Mouse (Mus musculus) ES-Bruce4 (cell line): ENCODE data around the gene Gm10134. TPM values are rescaled to one million over a fixed set of nuclear protein-coding genes. Genes with fewer than 3 reads are reported as not detected.

Experiments used
- H3K27ac ChIP-seq: 2 replicates; pipeline ENCODE4 v1.5.1; 2012; ENCODE audit warnings: low read length, inconsistent platforms; ENCODE audit not compliant: insufficient read depth
- H3K27me3 ChIP-seq: 2 replicates; pipeline ENCODE4 v1.6.1; 2012; ENCODE audit warnings: mild to moderate bottlenecking, low read length, inconsistent platforms; ENCODE audit not compliant: control insufficient read depth, poor library complexity, insufficient read depth, severe bottlenecking
- H3K36me3 ChIP-seq: 2 replicates; pipeline ENCODE4 v1.6.1; 2012; ENCODE audit warnings: inconsistent platforms, mild to moderate bottlenecking, low read length, moderate library complexity; ENCODE audit not compliant: control insufficient read depth, poor library complexity, insufficient read depth, severe bottlenecking
- H3K4me1 ChIP-seq: one replicate; pipeline ENCODE4 v1.8.1; 2011; ENCODE audit warnings: low read length; ENCODE audit not compliant: control insufficient read depth, insufficient read depth
- H3K4me3 ChIP-seq: 2 replicates; pipeline ENCODE4 v1.5.1; 2011; ENCODE audit warnings: low read depth, mild to moderate bottlenecking, low read length
- H3K9ac ChIP-seq: 2 replicates; pipeline ENCODE4 v1.6.1; 2012; ENCODE audit warnings: low read depth, mild to moderate bottlenecking, inconsistent platforms; ENCODE audit not compliant: poor library complexity, severe bottlenecking
- H3K9me3 ChIP-seq: replicated peaks from 2 replicates; pipeline ENCODE4 v1.6.1; 2012; ENCODE audit warnings: mild to moderate bottlenecking, low read length, inconsistent platforms; ENCODE audit not compliant: control insufficient read depth, poor library complexity, insufficient read depth, severe bottlenecking
- CTCF ChIP-seq: IDR thresholded peaks from one replicate; pipeline ENCODE4 v1.8.1; 2011; ENCODE audit warnings: low read depth, low read length
- EP300 ChIP-seq: IDR thresholded peaks from 2 replicates; pipeline ENCODE4 v1.6.1; 2011; ENCODE audit warnings: low read depth, low read length; ENCODE audit not compliant: insufficient read depth
- POLR2A ChIP-seq: IDR thresholded peaks from one replicate; pipeline ENCODE4 v1.8.1; 2011; ENCODE audit warnings: low read length; ENCODE audit not compliant: insufficient read depth
- polyA plus RNA-seq: library from polyadenylated mRNA; stranded (reverse); fragments of >200 nt; gene quantifications from 2 replicates; pipeline ENCODE4 v1.2.4, GENCODE M21; 2011; ENCODE audit warnings: low read depth; ENCODE audit not compliant: missing spikeins, insufficient read depth, insufficient read length

Gm10134 gene
- polyA plus RNA-seq, 1 experiment, result 2.8 TPM

- Histone ChIP-seq H3K36me3 (no peaks in the 10 kb centered on the region), H3K4me1 (peaks cover 2% of the 10 kb centered on the region), H3K27me3 (no peaks in the 10 kb centered on the region), H3K9ac (no peak overlapping the region), H3K27ac (no peak overlapping the region), H3K4me3 (no peak overlapping the region), H3K9me3 (no peaks in the 10 kb centered on the region)
- TF ChIP-seq CTCF, result no peak
- no peak for TF ChIP-seq POLR2A
- TF ChIP-seq EP300, result no peak
Observed at GRCm38 (mm10) chr2:28483861-28484260, 22.0 kb upstream of the Gm10134 start.

- Histone ChIP-seq H3K4me3 (no peak overlapping the region), H3K9me3 (peaks cover 26% of the 10 kb centered on the region), H3K27ac (no peak overlapping the region), H3K27me3 (no peaks in the 10 kb centered on the region), H3K9ac (no peak overlapping the region), H3K36me3 (no peaks in the 10 kb centered on the region), H3K4me1 (no peaks in the 10 kb centered on the region)
- no peak for TF ChIP-seq EP300
- no peak for TF ChIP-seq CTCF
- no peak for TF ChIP-seq POLR2A
Observed at GRCm38 (mm10) chr2:28494521-28494920, 11.4 kb upstream of the Gm10134 start.

- Histone ChIP-seq H3K27me3 (no peaks in the 10 kb centered on the region), H3K4me1 (no peaks in the 10 kb centered on the region), H3K9me3 (peaks cover 26% of the 10 kb centered on the region), H3K4me3 (no peak overlapping the region), H3K36me3 (no peaks in the 10 kb centered on the region), H3K27ac (no peak overlapping the region), H3K9ac (no peak overlapping the region)
- no peak for TF ChIP-seq POLR2A
Observed at GRCm38 (mm10) chr2:28495207-28495756, 10.6 kb upstream of the Gm10134 start.

GRCm38 (mm10) chr2:28495801-28496595 lies 9.9 kb upstream of the Gm10134 start:
- H3K9ac ChIP-seq, result no peak overlapping the region

GRCm38 (mm10) chr2:28496671-28497070 lies 9.2 kb upstream of the Gm10134 start, which contains the start of gene Gbgt1:
Gene Gbgt1, plus strand, starts transcription at chr2:28496891.
- H3K27me3 ChIP-seq, result no peaks in the 10 kb centered on the region
- H3K9ac ChIP-seq, result no peak within 1 kb of the TSS
- no peak for TF ChIP-seq EP300
- TF ChIP-seq CTCF, result no peak
- no peak for TF ChIP-seq POLR2A
- H3K4me1 ChIP-seq, result no peaks in the 10 kb centered on the region
- peak within 1 kb of the TSS; percentile 0; the same call in 1 of the 2 replicates for H3K4me3 ChIP-seq
- H3K36me3 ChIP-seq, result no peaks in the 10 kb centered on the region
- peaks cover 26% of the 10 kb centered on the region for H3K9me3 ChIP-seq
- H3K27ac ChIP-seq, result no peak within 1 kb of the TSS

More at GRCm38 (mm10) chr2:28495801-28496595, 9.9 kb upstream of the Gm10134 start:
- TF ChIP-seq EP300, result no peak
- no peak for TF ChIP-seq POLR2A
- TF ChIP-seq CTCF, result no peak
- no peak overlapping the region for H3K4me3 ChIP-seq
- peaks cover 26% of the 10 kb centered on the region for H3K9me3 ChIP-seq
- H3K27ac ChIP-seq, result no peak overlapping the region
- H3K27me3 ChIP-seq, result no peaks in the 10 kb centered on the region
- H3K4me1 ChIP-seq, result no peaks in the 10 kb centered on the region
- H3K36me3 ChIP-seq, result no peaks in the 10 kb centered on the region

- no peak for TF ChIP-seq CTCF
- no peak for TF ChIP-seq EP300
- TF ChIP-seq POLR2A, result no peak
- Histone ChIP-seq H3K4me1 (no peaks in the 10 kb centered on the region), H3K9me3 (peaks cover 26% of the 10 kb centered on the region), H3K27ac (no peak overlapping the region), H3K4me3 (no peak overlapping the region), H3K27me3 (no peaks in the 10 kb centered on the region), H3K36me3 (no peaks in the 10 kb centered on the region), H3K9ac (no peak overlapping the region)
Observed at GRCm38 (mm10) chr2:28497561-28497960, 8.3 kb upstream of the Gm10134 start.
